Mouse (Mus musculus): ENCODE data around the gene Slc11a1.
A peak's percentile ranks its signal among the peaks of the same experiment; 100 is the strongest.
"Not testable (repeated sequence)": the region's sequence is repeated elsewhere in the genome, so short reads cannot be mapped to it uniquely, and the experiment has no call there.

The Slc11a1 gene

DNA sequence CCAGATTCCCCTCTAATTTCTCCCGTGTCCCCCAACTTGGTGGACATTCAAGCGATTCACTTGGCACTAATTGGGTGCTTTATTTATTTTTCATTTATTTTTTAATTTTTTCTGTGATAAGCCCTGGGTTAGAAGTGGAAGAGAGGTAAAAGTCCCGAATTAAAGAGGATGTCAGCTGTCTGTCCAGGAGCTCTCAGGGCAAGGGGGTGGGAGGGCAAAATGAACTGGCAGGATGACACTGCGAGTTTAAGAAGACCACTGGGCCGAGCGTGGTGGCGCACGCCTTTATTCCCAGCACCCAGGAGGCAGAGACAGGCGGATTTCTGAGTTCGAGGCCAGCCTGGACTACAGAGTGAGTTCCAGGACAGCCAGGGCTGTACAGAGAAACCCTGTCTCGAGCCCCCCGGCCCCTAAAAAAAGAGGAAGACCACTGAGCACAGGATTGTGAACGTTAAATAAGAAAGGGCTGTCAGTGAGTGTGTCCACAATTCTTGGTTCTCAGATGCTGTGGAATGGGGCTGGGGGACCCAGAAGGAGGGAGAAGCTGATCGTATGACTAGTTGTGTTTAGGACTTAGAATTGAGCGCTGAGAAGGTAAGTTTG lies 12.5 kb downstream of the Slc11a1 start:
- DNase-seq (ENCODE audit: extremely low spot score, low spot score) = no peak

DNA sequence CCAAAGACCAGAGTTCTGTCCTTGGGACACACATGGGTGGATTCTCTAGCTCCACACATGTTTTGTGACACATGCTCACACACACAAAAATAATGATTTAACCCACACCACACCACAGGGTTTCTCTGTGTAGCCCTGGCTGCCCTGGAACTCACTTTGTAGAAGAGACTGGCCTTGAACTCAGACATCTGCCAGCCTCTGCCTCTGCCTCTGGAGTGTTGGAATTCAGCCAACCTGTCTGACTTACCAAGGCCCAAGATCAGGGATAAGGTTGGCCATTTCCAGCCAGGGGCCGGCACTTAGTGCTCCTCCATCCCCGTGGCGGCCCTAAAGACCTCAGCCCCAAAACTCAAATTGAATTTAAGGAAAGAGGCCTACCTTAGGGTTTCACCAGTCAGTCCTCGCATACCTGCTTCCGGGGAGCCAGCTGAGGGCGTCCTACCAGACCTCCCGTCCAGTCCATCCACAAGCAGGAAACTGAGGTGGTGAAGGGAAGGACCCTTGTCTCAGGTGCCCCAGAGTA lies 13.5 kb downstream of the Slc11a1 start:
- DNase-seq (ENCODE audit: extremely low spot score, low spot score) = no peak

DNA sequence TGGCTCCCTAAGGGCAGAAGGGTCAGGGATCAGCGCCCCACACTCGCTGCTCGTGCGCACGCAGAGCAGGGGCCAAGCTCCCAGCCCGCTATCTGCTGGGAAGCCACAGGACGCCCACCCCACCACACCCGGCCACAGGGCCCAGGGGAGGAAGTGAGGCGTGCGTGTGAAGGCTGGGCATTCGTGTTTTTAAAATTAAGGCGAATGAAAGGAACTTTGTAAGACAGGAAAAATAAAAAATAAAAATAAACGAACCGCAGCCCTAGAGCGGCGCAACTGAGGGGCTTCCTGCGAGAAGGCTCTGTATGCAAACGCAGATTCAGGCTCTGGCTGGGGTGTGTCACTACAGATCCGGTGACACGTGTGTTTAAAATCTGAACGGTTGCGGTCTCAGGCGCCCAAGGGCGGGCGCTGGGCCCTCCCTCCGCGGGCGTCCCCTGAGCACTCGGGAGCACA lies 14.9 kb downstream of the Slc11a1 start:
- peak; percentile 38 for DNase-seq (ENCODE audit: extremely low spot score, low spot score)

- peak; percentile 66 for DNase-seq (ENCODE audit: extremely low spot score, low spot score)
Observed at GRCm38 (mm10) chr1:74390287-74390906, 15.4 kb downstream of the Slc11a1 start.

GRCm38 (mm10) chr1:74390924-74391748 lies 16.1 kb downstream of the Slc11a1 start, which contains the start of gene Ctdsp1:
TSS of gene Ctdsp1 (plus strand) at chr1:74391509.
- peak; percentile 97 for DNase-seq (ENCODE audit: extremely low spot score, low spot score)

GRCm38 (mm10) chr1:74391844-74392441 lies 16.9 kb downstream of the Slc11a1 start:
- peak; percentile 69 for DNase-seq (ENCODE audit: extremely low spot score, low spot score)

- no peak for DNase-seq (ENCODE audit: extremely low spot score, low spot score)
Observed at GRCm38 (mm10) chr1:74392446-74392994, 17.5 kb downstream of the Slc11a1 start.

GRCm38 (mm10) chr1:74393010-74393409 lies 18.0 kb downstream of the Slc11a1 start:
- no peak for DNase-seq (ENCODE audit: extremely low spot score, low spot score)

DNA sequence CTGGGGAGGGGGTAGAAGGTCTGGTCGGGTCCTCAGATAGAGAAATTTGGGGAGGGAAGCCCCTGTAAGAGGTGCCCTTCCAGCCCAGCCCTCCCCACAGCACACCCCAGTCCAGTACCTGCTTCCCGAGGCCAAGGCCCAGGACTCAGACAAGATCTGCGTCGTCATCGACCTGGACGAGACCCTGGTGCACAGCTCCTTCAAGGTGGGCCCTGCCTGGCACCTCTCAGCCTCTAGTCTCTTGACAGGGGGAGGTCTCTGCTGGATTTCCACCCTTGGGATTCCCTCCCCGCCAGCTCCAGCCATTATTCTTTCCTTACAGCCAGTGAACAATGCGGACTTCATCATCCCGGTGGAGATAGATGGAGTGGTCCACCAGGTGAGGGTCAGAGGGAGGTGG lies 18.7 kb downstream of the Slc11a1 start:
- DNase-seq (ENCODE audit: extremely low spot score, low spot score) = no peak

DNA sequence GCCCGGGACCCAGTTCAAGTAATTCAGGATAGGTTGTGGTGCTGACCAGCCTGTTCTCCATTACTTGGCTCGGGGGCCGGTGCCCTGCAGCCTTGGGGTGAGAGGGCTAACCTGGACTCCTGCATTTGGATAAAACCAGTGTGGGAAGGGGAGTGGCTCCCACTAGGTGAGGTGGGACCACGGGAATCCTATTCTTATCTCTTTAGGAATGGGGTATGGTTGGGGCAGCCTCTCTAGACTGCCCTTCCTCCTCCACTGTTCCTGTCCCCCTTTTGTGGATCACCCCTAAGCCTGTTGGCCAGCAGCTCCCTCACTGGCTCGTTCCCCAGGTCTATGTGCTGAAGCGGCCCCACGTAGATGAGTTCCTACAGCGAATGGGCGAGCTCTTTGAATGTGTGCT lies 19.3 kb downstream of the Slc11a1 start:
- no peak for DNase-seq (ENCODE audit: extremely low spot score, low spot score)

DNA sequence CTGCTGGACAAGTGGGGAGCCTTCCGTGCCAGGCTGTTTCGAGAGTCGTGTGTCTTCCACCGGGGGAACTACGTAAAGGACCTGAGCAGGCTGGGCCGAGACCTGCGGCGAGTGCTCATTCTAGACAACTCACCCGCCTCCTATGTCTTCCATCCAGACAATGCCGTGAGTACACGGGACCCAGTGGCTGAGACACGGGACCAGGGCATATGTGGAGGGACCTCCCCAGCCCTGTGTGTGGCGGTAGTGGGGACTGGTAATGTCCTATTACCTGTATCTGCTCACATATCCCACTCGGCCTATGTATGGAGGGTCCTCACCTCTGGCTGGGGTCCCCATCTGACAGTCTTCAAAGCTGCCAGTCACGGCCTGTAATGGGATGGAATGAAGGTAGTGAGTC lies 19.9 kb downstream of the Slc11a1 start:
- no peak for DNase-seq (ENCODE audit: extremely low spot score, low spot score)

GRCm38 (mm10) chr1:74395290-74395689 lies 20.3 kb downstream of the Slc11a1 start:
- no peak for DNase-seq (ENCODE audit: extremely low spot score, low spot score)

GRCm38 (mm10) chr1:74396456-74397222 lies 21.6 kb downstream of the Slc11a1 start:
- DNase-seq (ENCODE audit: extremely low spot score, low spot score) = not testable (repeated sequence)

GRCm38 (mm10) chr1:74397268-74397918 lies 22.4 kb downstream of the Slc11a1 start:
- DNase-seq (ENCODE audit: extremely low spot score, low spot score) = peak; percentile 97

DNA sequence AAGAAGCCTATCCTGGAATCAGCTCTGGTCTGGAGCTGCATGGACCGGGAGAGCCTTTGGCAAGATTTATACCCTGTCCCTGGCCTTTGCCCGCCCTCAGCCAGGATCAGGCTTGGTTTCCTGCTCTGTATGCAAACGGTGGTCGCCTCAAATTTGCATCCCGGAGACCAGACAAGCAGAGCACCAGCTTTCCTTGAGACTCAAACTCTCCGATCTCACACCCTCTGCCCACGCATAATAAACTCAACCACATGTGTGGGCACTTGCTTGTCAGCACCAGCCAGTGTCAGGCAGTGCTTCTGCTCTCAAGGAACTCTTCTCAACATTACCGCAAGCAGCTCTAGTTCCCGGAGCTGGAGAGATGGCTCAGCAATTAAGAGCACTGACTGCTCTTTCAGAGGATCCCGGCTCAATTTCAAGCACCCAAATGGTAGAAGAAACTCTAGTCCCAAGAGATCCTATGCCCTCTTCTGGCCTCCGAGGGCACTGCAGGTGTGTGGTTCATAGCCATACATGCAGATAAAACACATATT lies 23.0 kb downstream of the Slc11a1 start:
- DNase-seq (ENCODE audit: extremely low spot score, low spot score) = peak; percentile 71

GRCm38 (mm10) chr1:74400531-74400930 lies 25.5 kb downstream of the Slc11a1 start:
- DNase-seq (ENCODE audit: extremely low spot score, low spot score) = no peak

DNA sequence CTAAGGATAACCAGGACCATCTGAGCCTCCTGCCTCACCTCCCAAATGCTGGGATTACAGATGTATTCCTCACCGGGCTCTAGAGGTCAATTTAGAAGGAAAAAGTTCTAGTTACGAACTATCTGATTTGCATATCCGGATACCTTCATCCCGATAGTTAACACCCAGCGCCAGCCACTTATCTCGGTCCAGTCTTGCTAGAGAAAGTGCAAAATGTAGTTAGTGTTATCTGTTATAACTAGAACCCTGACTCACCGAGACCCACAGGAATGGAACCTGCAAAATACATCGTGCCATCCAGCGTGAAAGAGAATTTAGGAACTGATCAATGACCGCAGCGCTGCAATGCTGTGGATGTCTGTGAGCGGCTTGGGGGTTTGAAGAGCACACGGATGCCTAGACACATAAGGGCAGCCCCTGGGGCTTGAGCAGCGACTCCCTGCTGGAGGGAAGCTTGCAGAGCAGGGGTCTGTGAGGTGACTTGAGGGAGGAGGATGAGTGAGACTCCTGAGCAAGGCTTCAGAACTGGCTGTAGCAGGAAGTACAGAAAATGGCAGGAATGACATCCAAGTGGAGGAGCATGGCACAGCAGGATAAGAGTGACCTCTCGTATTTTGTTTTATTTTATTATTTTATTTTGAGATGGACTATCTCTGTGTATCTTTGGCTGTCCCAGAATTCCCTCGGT lies 26.2 kb downstream of the Slc11a1 start:
- no peak for DNase-seq (ENCODE audit: extremely low spot score, low spot score)

DNA sequence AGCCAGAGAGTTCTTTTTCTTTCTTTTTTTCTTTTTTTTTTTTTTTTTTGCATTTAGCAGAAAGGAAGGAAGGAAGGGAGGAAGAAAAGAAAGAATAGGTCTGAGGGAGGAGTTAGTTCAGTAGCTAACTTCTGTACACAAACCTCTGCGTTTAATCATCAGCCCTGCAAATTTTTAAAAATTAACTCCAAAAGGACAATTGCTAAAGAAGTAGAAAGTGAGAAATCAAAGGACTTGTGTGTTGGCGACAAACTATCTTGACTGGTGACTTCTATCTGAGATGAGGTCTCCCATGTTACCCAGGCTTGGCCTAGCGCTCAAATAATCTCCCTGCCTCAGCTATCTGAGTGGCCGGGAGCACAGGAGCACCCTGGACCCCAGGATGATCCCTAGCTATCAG lies 29.2 kb downstream of the Slc11a1 start:
- DNase-seq (ENCODE audit: extremely low spot score, low spot score) = no peak
